Mouse (Mus musculus) ES-Bruce4 (cell line): ENCODE results near the gene Man1c1.

Experiments used
- CTCF ChIP-seq: IDR thresholded peaks from one replicate; pipeline ENCODE4 v1.8.1; 2011; ENCODE audit warnings: low read depth, low read length
- POLR2A ChIP-seq: IDR thresholded peaks from one replicate; pipeline ENCODE4 v1.8.1; 2011; ENCODE audit warnings: low read length; ENCODE audit not compliant: insufficient read depth

GRCm38 (mm10) chr4:134586126-134586525, 118.0 kb downstream of the Man1c1 start:
- TF ChIP-seq POLR2A (no peak), CTCF (no peak)
